Mouse (Mus musculus) G1E (cell line): ENCODE results near the gene Cdhr3.

ENCODE experiments used
- CTCF ChIP-seq: IDR thresholded peaks from 2 replicates; pipeline ENCODE4 v1.5.1; 2012; ENCODE audit warnings: low read depth, low read length, inconsistent platforms, mixed read lengths
- GATA1 ChIP-seq: IDR thresholded peaks from 2 replicates; pipeline ENCODE4 v1.6.1; 2012; ENCODE audit warnings: borderline replicate concordance, low read length, inconsistent platforms, mixed read lengths
- GATA2 ChIP-seq: IDR thresholded peaks from 2 replicates; pipeline ENCODE4 v1.6.1; 2012; ENCODE audit warnings: low read depth, low read length, inconsistent platforms, borderline replicate concordance
- POLR2AphosphoS5 ChIP-seq: IDR thresholded peaks from 2 replicates; pipeline ENCODE4 v1.6.1; 2012; ENCODE audit warnings: low read depth, low read length, inconsistent platforms; ENCODE audit not compliant: insufficient replicate concordance
- TAL1 ChIP-seq: conservative IDR thresholded peaks from 2 replicates; pipeline ENCODE4 v1.6.1; 2012; ENCODE audit warnings: low read depth, low read length, inconsistent platforms, mixed read lengths

- TF ChIP-seq CTCF: no peak
- TF ChIP-seq GATA1: no peak
- no peak for TF ChIP-seq POLR2AphosphoS5
- no peak for TF ChIP-seq TAL1
- TF ChIP-seq GATA2: no peak
These were observed 57.5 kb downstream of the Cdhr3 start for GRCm38 (mm10) chr12:33035089-33035718.
